Mouse (Mus musculus) thymus, adult 2 months (tissue): ENCODE measurements at regions not wholly inside any gene's neighbourhood (a gene's known extent, or its start where the extent isn't known, plus 50 kb on each side); places are given as distances from the start of the nearest gene placed in this dataset.

Experiments used
- DNase-seq: peaks from one replicate; pipeline ENCODE4 v3.0.0; 2021
- H3K27ac ChIP-seq: fragments of 200-500 bp; 2 replicates; pipeline ENCODE4 v1.5.1; 2012; ENCODE audit warnings: low read length, control low read depth; ENCODE audit not compliant: control insufficient read depth, insufficient read depth
- H3K27me3 ChIP-seq: fragments of 200-500 bp; 2 replicates; pipeline ENCODE4 v1.6.1; 2012; ENCODE audit warnings: mild to moderate bottlenecking, low read length, moderate library complexity, mixed read lengths; ENCODE audit not compliant: control insufficient read depth, insufficient read depth
- H3K36me3 ChIP-seq: fragments of 200-500 bp; 2 replicates; pipeline ENCODE4 v1.6.1; 2012; ENCODE audit warnings: mild to moderate bottlenecking, low read length, moderate library complexity; ENCODE audit not compliant: control insufficient read depth, insufficient read depth
- H3K4me1 ChIP-seq: fragments of 200-500 bp; replicated peaks from 2 replicates; pipeline ENCODE4 v1.6.1; 2012; ENCODE audit warnings: low read length; ENCODE audit not compliant: control insufficient read depth, insufficient read depth
- H3K4me3 ChIP-seq: fragments of 200-500 bp; 2 replicates; pipeline ENCODE4 v1.5.1; 2012; ENCODE audit warnings: mild to moderate bottlenecking, low read length, control low read depth, moderate library complexity; ENCODE audit not compliant: control insufficient read depth, insufficient read depth
- CTCF ChIP-seq: fragments of 200-500 bp; IDR thresholded peaks from 2 replicates; pipeline ENCODE4 v1.5.1; 2012; ENCODE audit warnings: mild to moderate bottlenecking, control low read depth, low read length, moderate library complexity, borderline replicate concordance; ENCODE audit not compliant: control insufficient read depth, poor library complexity, insufficient read depth; ENCODE audit errors: extremely low read depth
- POLR2A ChIP-seq: fragments of 200-500 bp; IDR thresholded peaks from 2 replicates; pipeline ENCODE4 v1.6.1; 2012; ENCODE audit warnings: mild to moderate bottlenecking, low read length, control low read depth, moderate library complexity; ENCODE audit not compliant: control insufficient read depth, poor library complexity, insufficient read depth; ENCODE audit errors: extremely low read depth
- WGBS: fragments of 180-500 bp; shearing (Covaris S2); methylation state at CpG from one replicate; pipeline ENCODE4 v1.1.7; 2018; 5-methylcytosine and 5-hydroxymethylcytosine counted together

DNA sequence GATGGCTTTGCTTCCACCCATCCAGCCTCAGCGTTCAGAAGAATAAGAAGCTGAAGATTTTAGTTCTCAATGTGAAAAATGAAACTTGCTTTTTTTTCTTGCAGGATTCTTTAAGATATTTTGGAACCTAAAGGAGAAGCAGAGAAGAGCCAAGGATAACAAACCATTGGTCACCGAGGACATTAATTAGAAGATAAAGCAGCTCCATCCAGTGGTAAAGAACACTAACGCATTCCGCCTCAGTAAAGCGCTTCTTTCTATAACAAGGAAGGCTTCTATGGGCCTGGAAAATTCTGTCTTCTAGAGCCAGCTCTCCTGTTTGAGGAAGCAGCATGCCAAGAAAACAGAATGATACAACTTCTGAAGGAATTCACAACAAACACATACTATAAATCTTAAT, 83.3 kb upstream of the Nek7 start:
- H3K4me3 ChIP-seq, result no peak overlapping the region
- WGBS, result 82% methylated on average over 5 of the region's 5 CpGs
- DNase-seq, result no peak

DNA sequence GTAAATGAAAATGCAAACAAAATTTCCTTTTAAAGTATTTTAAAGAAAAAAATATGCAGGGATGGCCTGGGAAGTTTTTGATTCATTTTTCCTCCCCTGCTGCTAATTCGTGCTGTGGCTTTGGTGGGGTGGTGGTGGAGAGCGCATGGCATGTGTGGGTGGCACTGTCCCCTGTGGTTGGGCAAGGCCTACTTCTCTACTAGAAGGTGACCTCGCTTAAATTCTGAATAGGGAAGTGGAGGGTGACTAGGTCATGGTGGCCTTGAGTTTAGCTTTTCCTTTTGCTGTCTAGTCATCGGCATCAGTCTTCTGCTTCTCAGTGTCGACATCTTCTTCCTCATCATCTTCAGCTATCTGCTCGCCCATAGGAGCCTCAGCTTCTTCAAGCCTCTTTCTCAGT, 69.3 kb upstream of the Nek7 start:
- Histone ChIP-seq H3K27me3 (no peaks in the 10 kb centered on the region), H3K4me1 (no peaks in the 10 kb centered on the region), H3K4me3 (no peak overlapping the region), H3K36me3 (no peaks in the 10 kb centered on the region), H3K27ac (no peak overlapping the region)
- TF ChIP-seq POLR2A (no peak), CTCF (no peak)
- 58% methylated on average over 6 of the region's 6 CpGs for WGBS
- DNase-seq, result no peak

More for the DNA sequence above, 83.3 kb upstream of the Nek7 start:
- no peak overlapping the region for H3K27ac ChIP-seq
- H3K4me1 ChIP-seq, result no peaks in the 10 kb centered on the region
- no peaks in the 10 kb centered on the region for H3K36me3 ChIP-seq
- H3K27me3 ChIP-seq, result no peaks in the 10 kb centered on the region
- no peak for TF ChIP-seq CTCF
- no peak for TF ChIP-seq POLR2A

DNA sequence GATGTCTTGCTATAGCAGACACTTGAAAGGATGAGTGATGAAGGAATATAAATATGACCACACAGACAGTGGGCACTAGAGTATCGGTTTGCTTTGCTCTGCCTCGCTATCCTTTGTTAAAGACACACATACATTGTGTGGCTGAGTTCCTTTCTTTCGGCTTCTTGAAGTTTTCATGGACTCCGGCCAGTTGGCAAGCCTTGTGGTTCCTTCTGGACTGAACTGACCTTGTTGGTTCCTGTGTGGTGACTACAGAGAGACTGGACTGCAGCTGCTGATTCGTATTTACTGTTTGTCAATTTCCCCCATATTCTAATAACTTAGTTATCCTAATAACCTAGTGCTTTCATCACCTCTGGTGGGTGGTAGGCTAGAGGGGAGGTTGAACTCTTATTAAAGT, 66.8 kb upstream of the Nek7 start:
- WGBS, result 87% methylated on average over 5 of the region's 5 CpGs

DNA sequence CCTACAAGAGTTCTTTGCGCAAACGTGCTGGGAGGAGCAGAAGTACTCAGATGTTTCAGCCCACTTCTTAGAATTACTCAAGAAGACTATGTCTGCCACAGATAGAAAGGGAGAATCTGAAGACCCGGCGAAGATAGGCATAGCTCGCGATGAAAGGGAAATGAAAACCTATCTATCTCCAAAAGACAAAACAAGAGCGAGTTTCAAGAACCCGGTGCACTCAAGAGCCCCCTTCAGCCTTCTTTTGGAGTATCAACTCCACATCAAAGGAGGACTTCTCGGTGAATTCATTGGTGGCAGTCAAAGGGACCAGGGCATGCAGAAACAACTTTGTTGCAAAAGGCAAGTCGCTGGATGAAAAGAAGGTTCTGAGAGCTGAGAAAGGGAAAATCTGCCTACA, 63.8 kb upstream of the Nek7 start:
- no peaks in the 10 kb centered on the region for H3K27me3 ChIP-seq
- no peak overlapping the region for H3K27ac ChIP-seq
- DNase-seq, result peak; percentile 14
- H3K4me3 ChIP-seq, result no peak overlapping the region
- WGBS, result 52% methylated on average over 10 of the region's 10 CpGs
- TF ChIP-seq POLR2A (no peak), CTCF (no peak)
- H3K36me3 ChIP-seq, result no peaks in the 10 kb centered on the region
- 0 out of 2 replicates have a peak, but pooled peaks cover 3% of the 10 kb centered on the region for H3K4me1 ChIP-seq

More for the DNA sequence above, 66.8 kb upstream of the Nek7 start:
- H3K4me3 ChIP-seq, result no peak overlapping the region
- H3K27ac ChIP-seq, result no peak overlapping the region
- H3K36me3 ChIP-seq, result no peaks in the 10 kb centered on the region
- 0 out of 2 replicates have a peak, but pooled peaks cover 3% of the 10 kb centered on the region for H3K4me1 ChIP-seq
- no peak for TF ChIP-seq POLR2A
- no peak for TF ChIP-seq CTCF
- no peak for DNase-seq
- H3K27me3 ChIP-seq, result no peaks in the 10 kb centered on the region

DNA sequence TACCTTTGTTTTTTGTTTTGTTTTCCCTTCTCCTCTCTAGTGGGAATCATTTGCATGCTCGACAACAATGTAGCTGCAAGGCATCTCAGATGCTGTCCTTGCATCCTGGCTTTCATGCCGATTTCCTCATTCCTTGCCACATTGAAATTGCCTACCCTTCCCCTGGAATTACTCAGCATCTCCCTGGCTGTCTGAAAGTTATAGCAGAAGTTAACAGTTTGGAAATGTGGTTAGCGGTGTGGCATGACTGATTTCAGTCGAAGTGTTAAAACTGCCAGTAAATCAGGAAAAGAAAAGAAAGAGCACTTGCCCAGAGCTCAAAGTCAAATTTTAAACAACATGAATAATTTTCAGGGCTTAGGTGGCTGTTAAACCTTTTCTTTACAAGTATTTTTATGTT, 62.0 kb upstream of the Nek7 start:
- Histone ChIP-seq H3K4me1 (0 out of 2 replicates have a peak, but pooled peaks cover 3% of the 10 kb centered on the region), H3K27ac (no peak overlapping the region), H3K27me3 (no peaks in the 10 kb centered on the region), H3K4me3 (no peak overlapping the region), H3K36me3 (no peaks in the 10 kb centered on the region)
- 47% methylated on average over 4 of the region's 4 CpGs for WGBS
- no peak for TF ChIP-seq CTCF
- no peak for TF ChIP-seq POLR2A
- no peak for DNase-seq

DNA sequence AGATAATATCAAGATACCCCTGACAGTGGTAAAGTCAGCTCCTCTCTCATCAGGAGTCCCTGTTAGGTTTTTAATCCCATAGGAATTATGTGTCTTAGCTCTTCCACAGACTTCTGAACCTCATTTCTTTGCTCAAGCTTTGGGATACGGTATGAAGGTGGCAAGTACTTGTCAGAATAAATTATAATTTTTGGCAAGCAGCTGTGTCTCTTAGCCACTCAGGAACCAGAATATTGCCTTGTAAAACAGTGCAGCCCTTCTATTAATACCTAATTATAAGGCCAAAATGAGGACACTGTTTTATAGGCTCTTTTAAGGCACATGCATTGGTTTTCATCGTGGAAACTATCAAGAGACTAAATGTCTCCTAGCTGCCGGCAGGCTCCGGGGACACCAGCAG, 54.3 kb upstream of the Nek7 start:
- Histone ChIP-seq H3K27ac (no peak overlapping the region), H3K27me3 (no peaks in the 10 kb centered on the region), H3K4me1 (no peaks in the 10 kb centered on the region), H3K4me3 (no peak overlapping the region), H3K36me3 (no peaks in the 10 kb centered on the region)
- TF ChIP-seq POLR2A (no peak), CTCF (no peak)
- DNase-seq, result no peak
- over 99% methylated on average over 4 of the region's 4 CpGs for WGBS
